Mouse (Mus musculus) adrenal gland, postnatal 14 days (tissue): ENCODE data around the gene Dscam. TPM values are rescaled to one million over a fixed set of nuclear protein-coding genes. Genes with fewer than 3 reads are reported as not detected.

ENCODE experiments used
- DNase-seq: peaks from one replicate; pipeline ENCODE4 v3.0.0; 2021; ENCODE audit warnings: mixed read lengths
- total RNA-seq: library from RNA; stranded (reverse); gene quantifications from 2 replicates; pipeline ENCODE4 v1.2.3, GENCODE M21; 2021

The Dscam gene
- total RNA-seq, 1 experiment from 2014 or later = 0.07 TPM

GRCm38 (mm10) chr16:96558341-96558740, 612.2 kb downstream of the Dscam start:
- no peak for DNase-seq

- DNase-seq = no peak
Measured at GRCm38 (mm10) chr16:96556621-96557020, 613.9 kb downstream of the Dscam start.

GRCm38 (mm10) chr16:96555412-96555811, 615.1 kb downstream of the Dscam start:
- DNase-seq = no peak

- DNase-seq = no peak
Measured at GRCm38 (mm10) chr16:96552680-96553079, 617.9 kb downstream of the Dscam start.

- peak; percentile 31 for DNase-seq
Measured at GRCm38 (mm10) chr16:96541056-96541455, 629.5 kb downstream of the Dscam start.

Other genes with a start within 250 kb of the Dscam start
- 11.4 and 14.3 TPM in 2 replicates for gene Bace2, start 186.0 kb upstream of the Dscam start, total RNA-seq